Mouse (Mus musculus): ENCODE data around the gene Wdr37. TPM values are rescaled to one million over a fixed set of nuclear protein-coding genes. Genes with fewer than 3 reads are reported as not detected.

The Wdr37 gene
- polyA plus RNA-seq, 1 experiment = 6.5 TPM

DNA sequence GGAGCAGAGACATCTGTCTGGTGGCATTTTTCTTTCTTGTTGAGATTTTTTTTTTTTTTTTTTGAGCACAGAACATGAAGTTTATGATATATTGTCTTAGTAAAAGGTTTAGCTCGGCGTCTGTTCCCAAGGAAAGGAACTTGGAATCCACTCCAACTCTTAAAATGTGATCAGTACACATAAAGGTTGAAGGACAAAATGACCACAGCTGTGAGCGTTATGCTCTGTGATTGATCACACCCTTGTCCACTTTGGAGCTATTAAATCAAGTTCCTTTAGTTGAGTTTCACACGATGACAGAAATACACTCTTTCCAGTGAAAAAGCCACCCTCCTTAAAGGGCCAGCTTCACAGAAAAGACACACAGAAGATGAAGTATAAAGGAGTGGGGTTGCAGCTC is 101.1 kb downstream of the Wdr37 start:
- H3ac ChIP-seq (ENCODE audit: control insufficient read depth, insufficient read length) = peak overlapping the region; percentile 51
- no peaks in the 10 kb centered on the region for H3K79me2 ChIP-seq (ENCODE audit: control insufficient read depth, insufficient read depth)
- no peaks in the 10 kb centered on the region for H3K27me3 ChIP-seq (ENCODE audit: control insufficient read depth, insufficient read depth, insufficient read length)
- no peak overlapping the region for H3K4me2 ChIP-seq (ENCODE audit: low read depth)
- TF ChIP-seq TCF3 (IDR thresholded peaks at IDR 0.05; ENCODE audit: insufficient read length, low read depth) = no peak
- no peak for TF ChIP-seq POLR2A (IDR thresholded peaks at IDR 0.05; ENCODE audit: insufficient read length, low read depth)
- no peak for TF ChIP-seq USF1 (IDR thresholded peaks at IDR 0.05; ENCODE audit: low read depth)
- no peak for TF ChIP-seq TCF12 (IDR thresholded peaks at IDR 0.05; ENCODE audit: insufficient read depth, poor library complexity, severe bottlenecking)
- no peak for TF ChIP-seq POLR2AphosphoS2 (IDR thresholded peaks at IDR 0.05; ENCODE audit: insufficient read length, low read depth)
- no peak for TF ChIP-seq E2F4 (IDR thresholded peaks at IDR 0.05; ENCODE audit: insufficient read depth)
- no peak for TF ChIP-seq MYOD1 (IDR thresholded peaks at IDR 0.05; ENCODE audit: control insufficient read depth in 1 of 3, insufficient read length in 2 of 3, low read depth in 2 of 3)
- TF ChIP-seq CEBPB (IDR thresholded peaks at IDR 0.05; ENCODE audit: insufficient read depth, poor library complexity, severe bottlenecking) = no peak
- TF ChIP-seq MAX (IDR thresholded peaks at IDR 0.05; ENCODE audit: low read depth) = no peak
- TF ChIP-seq MYOG (IDR thresholded peaks at IDR 0.05; ENCODE audit: control insufficient read depth in 1 of 3, insufficient read depth in 1 of 3, insufficient read length in 2 of 3, low read depth in 2 of 3) = no peak
- TF ChIP-seq SRF (IDR thresholded peaks at IDR 0.05; ENCODE audit: control insufficient read depth, insufficient read length, low read depth) = no peak
- no peak for TF ChIP-seq REST (IDR thresholded peaks at IDR 0.05; ENCODE audit: insufficient read depth, insufficient read length)
- no peaks in the 10 kb centered on the region for H3K36me3 ChIP-seq (ENCODE audit: control insufficient read depth, insufficient read depth)
- H3K4me3 ChIP-seq = no peak overlapping the region

DNA sequence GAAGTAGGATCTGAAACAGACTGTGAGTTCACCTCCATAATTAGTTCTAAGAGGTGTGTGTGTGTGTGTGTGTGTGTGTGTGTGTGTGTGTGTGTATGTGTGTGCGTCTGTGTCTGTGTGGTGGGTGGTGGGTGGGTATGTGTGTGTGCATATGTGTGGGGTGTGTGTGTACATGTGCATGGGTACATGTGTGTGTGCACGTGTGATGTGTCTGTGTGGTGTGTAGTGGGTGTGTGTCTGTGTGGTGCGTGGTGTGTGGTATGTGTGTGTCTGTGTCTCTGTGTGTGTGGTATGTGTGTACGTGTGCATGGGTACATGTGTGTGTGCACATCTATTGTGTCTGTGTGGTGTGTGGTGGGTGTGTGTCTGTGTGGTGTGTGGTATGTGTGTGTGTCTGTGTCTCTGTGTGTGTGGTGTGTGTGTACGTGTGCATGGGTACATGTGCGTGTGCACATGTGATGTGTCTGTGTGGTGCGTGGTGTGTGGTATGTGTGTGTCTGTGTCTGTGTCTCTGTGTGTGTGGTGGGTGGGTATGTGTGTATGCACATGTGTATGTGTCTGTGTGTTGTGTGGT is 102.0 kb downstream of the Wdr37 start:
- no peak overlapping the region for H3K4me3 ChIP-seq
- peak overlapping the region; percentile 51 for H3ac ChIP-seq (ENCODE audit: control insufficient read depth, insufficient read length)
- no peaks in the 10 kb centered on the region for H3K27me3 ChIP-seq (ENCODE audit: control insufficient read depth, insufficient read depth, insufficient read length)
- no peak overlapping the region for H3K4me2 ChIP-seq (ENCODE audit: low read depth)
- TF ChIP-seq REST (IDR thresholded peaks at IDR 0.05; ENCODE audit: insufficient read depth, insufficient read length) (no peak), MYOD1 (IDR thresholded peaks at IDR 0.05; ENCODE audit: control insufficient read depth in 1 of 3, insufficient read length in 2 of 3, low read depth in 2 of 3) (no peak)
- H3K36me3 ChIP-seq (ENCODE audit: control insufficient read depth, insufficient read depth) = no peaks in the 10 kb centered on the region
- H3K79me2 ChIP-seq (ENCODE audit: control insufficient read depth, insufficient read depth) = no peaks in the 10 kb centered on the region

DNA sequence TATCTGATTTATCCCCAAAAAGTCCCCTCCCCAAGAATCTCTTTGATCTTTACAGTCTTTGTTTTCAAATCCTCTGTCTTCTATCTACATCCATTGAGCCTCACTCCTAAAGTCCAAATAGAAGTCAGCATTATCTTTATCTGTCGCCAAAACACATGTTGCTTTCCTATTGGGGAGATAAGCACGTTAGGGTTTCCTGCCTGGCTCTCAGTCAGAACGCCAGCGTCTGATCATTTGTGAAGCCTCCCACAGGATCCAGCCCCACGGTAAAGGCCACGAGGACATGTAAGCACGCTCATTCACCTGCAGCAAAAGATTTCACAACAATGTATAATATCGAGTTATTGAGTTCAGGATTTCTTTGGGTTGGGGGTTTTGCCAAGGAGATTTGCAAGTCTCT is 110.8 kb downstream of the Wdr37 start:
- H3ac ChIP-seq (ENCODE audit: control insufficient read depth, insufficient read length) = no peak overlapping the region
- no peak overlapping the region for H3K4me3 ChIP-seq
- H3K36me3 ChIP-seq (ENCODE audit: control insufficient read depth, insufficient read depth) = no peaks in the 10 kb centered on the region
- no peaks in the 10 kb centered on the region for H3K79me2 ChIP-seq (ENCODE audit: control insufficient read depth, insufficient read depth)
- H3K27me3 ChIP-seq (ENCODE audit: control insufficient read depth, insufficient read depth, insufficient read length) = no peaks in the 10 kb centered on the region
- TF ChIP-seq POLR2AphosphoS2 (IDR thresholded peaks at IDR 0.05; ENCODE audit: insufficient read length, low read depth) = no peak
- no peak for TF ChIP-seq E2F4 (IDR thresholded peaks at IDR 0.05; ENCODE audit: insufficient read depth)
- TF ChIP-seq SRF (IDR thresholded peaks at IDR 0.05; ENCODE audit: control insufficient read depth, insufficient read length, low read depth) = no peak
- TF ChIP-seq MYOD1 (IDR thresholded peaks at IDR 0.05; ENCODE audit: control insufficient read depth in 1 of 3, insufficient read length in 2 of 3, low read depth in 2 of 3) = no peak
- no peak for TF ChIP-seq CEBPB (IDR thresholded peaks at IDR 0.05; ENCODE audit: insufficient read depth, poor library complexity, severe bottlenecking)
- TF ChIP-seq TCF3 (IDR thresholded peaks at IDR 0.05; ENCODE audit: insufficient read length, low read depth) = no peak
- H3K4me2 ChIP-seq (ENCODE audit: low read depth) = no peak overlapping the region

Other genes starting within 250 kb of the Wdr37 start
- gene Idi1, start 13.6 kb upstream of the Wdr37 start, polyA plus RNA-seq (2012; fragmentation: generic; extraction: Trizol) = 23.6 TPM
- 0.08 TPM for gene Gm9745, start 76.3 kb upstream of the Wdr37 start, polyA plus RNA-seq (2012; fragmentation: generic; extraction: Trizol)
- gene Idi2, start 81.0 kb upstream of the Wdr37 start, polyA plus RNA-seq (2012; fragmentation: generic; extraction: Trizol) = 0.13 TPM
- 27.0 TPM for gene Gtpbp4, start 124.2 kb upstream of the Wdr37 start, polyA plus RNA-seq (2012; fragmentation: generic; extraction: Trizol)
- gene Larp4b, start 222.0 kb upstream of the Wdr37 start, polyA plus RNA-seq (2012; fragmentation: generic; extraction: Trizol) = 20.3 TPM